Mouse (Mus musculus): ENCODE measurements around the gene Gm20431.
A peak's percentile ranks its signal among the peaks of the same experiment; 100 is the strongest.

The Gm20431 gene

GRCm38 (mm10) chr2:167688498-167689451, 27.5 kb upstream of the Gm20431 start, which contains the start of gene Cebpb:
Gene Cebpb, plus strand, starts transcription at chr2:167688915.
- DNase-seq = peak; percentile 89

- DNase-seq = no peak
These were observed 26.8 kb upstream of the Gm20431 start for GRCm38 (mm10) chr2:167688126-167688497.

- no peak for DNase-seq
These were observed 26.4 kb upstream of the Gm20431 start for GRCm38 (mm10) chr2:167687651-167688101.

- DNase-seq = no peak
These were observed 25.9 kb upstream of the Gm20431 start for GRCm38 (mm10) chr2:167687250-167687586.

GRCm38 (mm10) chr2:167686382-167687249, 25.3 kb upstream of the Gm20431 start:
- DNase-seq = no peak

GRCm38 (mm10) chr2:167685865-167686264, 24.6 kb upstream of the Gm20431 start:
- no peak for DNase-seq

GRCm38 (mm10) chr2:167685137-167685536, 23.8 kb upstream of the Gm20431 start:
- DNase-seq = peak; percentile 90

- no peak for DNase-seq
These were observed 22.4 kb upstream of the Gm20431 start for GRCm38 (mm10) chr2:167683721-167684120.

GRCm38 (mm10) chr2:167680657-167681056, 19.4 kb upstream of the Gm20431 start:
- no peak for DNase-seq

- peak; percentile 68 for DNase-seq
These were observed 18.7 kb upstream of the Gm20431 start for GRCm38 (mm10) chr2:167679902-167680430.

GRCm38 (mm10) chr2:167678600-167678999, 17.3 kb upstream of the Gm20431 start:
- DNase-seq = no peak

GRCm38 (mm10) chr2:167675120-167675909, 14.0 kb upstream of the Gm20431 start:
- DNase-seq = no peak

GRCm38 (mm10) chr2:167672212-167672685, 11.0 kb upstream of the Gm20431 start:
- no peak for DNase-seq

GRCm38 (mm10) chr2:167671101-167671633, 9.9 kb upstream of the Gm20431 start:
- DNase-seq = no peak

- no peak for DNase-seq
These were observed 8.1 kb upstream of the Gm20431 start for GRCm38 (mm10) chr2:167669398-167669797.

GRCm38 (mm10) chr2:167668426-167668825, 7.1 kb upstream of the Gm20431 start:
- no peak for DNase-seq

GRCm38 (mm10) chr2:167665972-167666713, 4.8 kb upstream of the Gm20431 start:
- DNase-seq = no peak

- DNase-seq = no peak
These were observed 1.4 kb upstream of the Gm20431 start for GRCm38 (mm10) chr2:167662713-167663112.

- no peak for DNase-seq
These were observed 705 bp downstream of the Gm20431 start for GRCm38 (mm10) chr2:167660611-167660971.

- no peak for DNase-seq
These were observed 1.3 kb downstream of the Gm20431 start for GRCm38 (mm10) chr2:167659847-167660610.

Measured in right cerebral cortex, postnatal 25 days (tissue).